Mouse (Mus musculus): ENCODE results near the gene S1pr2.
"Not testable (repeated sequence)": the region's sequence is repeated elsewhere in the genome, so short reads cannot be mapped to it uniquely, and the experiment has no call there.

Gene S1pr2

DNA sequence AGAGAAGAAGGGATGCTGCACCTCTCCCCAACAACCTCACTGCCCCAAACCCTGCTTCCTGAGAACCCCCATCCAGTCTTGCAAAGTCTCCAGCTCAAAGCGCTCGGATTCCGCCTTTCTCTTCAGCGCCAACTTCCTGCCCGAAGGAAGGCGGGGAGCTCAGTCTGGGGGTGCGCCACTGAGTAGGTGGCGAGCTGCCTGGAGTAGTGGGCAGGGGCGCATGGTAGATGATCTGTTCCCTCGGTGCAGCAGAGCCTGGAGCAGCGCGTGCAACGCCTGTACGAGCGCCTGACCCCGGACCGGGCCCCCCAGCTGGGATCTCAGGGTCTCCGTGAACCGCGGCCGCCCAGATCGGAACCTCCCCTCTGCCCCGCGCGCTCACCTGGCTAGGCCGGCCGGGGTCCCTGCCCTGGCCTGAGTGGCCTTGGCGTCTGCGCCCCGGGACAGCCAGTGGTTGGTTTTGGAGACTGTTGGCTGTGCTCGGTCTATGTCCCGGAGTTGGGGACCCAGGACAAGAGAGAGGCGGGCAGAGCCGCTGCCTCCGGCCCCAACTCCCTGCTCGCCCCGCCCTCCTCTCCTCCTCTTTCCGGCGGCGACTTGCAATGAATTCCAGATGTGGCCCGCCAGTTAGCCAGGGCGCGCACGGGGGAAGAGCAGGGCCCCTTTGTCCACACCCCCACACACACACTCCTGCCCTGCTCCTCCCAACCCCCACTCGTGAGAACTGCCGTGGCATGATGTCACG lies at the start of gene S1pr2:
TSS of gene S1pr2 (minus strand) at position 566 of the 745 bp plus-strand sequence.
- DNase-seq (ENCODE audit: low read depth, low spot score) = no peak

DNA sequence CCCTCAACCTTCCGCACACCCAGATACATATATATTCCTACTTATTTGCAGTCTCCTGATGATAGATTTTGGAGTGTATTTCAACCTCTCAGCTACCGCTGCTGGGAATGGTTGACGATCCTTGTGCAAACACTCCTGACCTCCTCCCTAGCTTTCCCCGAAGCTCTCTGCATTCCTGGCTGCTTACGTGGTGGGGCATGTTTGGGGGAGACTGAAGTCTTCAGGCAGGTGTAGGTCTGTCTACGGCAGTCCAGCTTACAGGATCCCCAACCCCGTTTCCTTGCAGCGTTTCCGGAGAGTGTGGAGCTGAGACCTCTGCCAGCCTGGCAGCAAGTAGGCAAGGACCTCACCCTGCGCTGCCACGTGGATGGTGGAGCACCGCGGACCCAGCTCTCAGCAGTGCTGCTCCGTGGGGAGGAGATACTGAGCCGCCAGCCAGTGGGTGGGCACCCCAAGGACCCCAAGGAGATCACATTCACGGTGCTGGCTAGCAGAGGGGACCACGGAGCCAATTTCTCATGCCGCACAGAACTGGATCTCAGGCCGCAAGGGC lies 48.8 kb upstream of the S1pr2 start:
- DNase-seq (ENCODE audit: low read depth, low spot score) = no peak

DNA sequence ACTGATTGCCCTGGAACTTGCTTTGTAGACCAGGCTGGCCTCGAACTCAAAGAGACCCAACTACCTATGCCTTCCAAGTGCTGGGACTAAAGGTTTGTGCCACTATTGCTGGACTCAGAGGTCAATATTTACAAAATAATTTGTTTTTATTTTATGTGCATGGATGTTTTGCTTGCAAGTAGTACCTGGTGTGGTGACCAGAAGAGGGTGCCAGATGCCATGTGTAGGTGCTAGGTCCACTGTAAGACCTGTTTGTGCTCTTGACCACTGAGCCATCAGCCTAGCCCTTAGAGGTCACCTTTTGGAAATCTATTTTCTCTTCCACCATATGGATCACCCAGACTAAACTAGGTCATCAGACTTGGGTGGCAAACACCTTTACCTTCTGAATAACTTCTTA lies 46.1 kb upstream of the S1pr2 start:
- no peak for DNase-seq (ENCODE audit: low read depth, low spot score)

DNA sequence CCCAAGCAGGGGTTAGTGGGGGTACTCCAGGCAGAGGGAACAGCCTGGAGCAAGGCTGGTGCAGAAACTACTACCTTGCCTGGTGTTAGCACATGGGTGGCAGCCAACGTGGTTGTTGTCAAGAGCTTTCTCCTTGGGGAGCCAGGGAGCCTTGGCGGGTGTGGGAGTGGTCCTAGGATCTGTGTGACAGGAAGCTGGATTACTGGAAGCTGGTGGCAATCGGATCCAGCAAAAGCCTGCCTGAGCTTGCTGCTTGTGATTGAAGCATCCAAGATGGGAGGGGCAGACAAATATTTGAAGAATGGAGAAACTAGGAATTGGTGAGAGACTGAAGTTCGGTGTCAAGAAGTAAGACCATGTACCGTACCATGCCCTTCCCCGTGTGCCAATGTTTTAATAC lies 45.7 kb upstream of the S1pr2 start:
- DNase-seq (ENCODE audit: low read depth, low spot score) = no peak

DNA sequence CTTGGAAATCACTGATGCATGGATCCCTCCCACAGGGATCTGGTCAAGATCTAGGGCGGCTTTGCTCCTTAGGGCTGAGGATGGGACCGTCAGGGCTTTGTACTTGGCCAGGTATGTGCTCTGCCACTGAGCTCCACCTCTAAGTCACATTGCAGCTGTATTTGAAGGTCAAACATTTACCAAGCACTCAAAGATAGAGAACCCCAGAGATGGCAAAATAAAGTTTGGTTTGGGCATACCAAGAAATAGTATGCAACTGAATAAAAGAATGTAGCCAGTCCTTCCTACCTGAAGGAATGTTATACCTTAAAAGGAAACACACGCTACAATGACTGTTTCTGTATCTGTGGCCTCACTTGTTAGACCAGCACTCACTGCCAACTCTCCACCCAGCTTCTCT lies 44.8 kb upstream of the S1pr2 start:
- DNase-seq (ENCODE audit: low read depth, low spot score) = no peak

DNA sequence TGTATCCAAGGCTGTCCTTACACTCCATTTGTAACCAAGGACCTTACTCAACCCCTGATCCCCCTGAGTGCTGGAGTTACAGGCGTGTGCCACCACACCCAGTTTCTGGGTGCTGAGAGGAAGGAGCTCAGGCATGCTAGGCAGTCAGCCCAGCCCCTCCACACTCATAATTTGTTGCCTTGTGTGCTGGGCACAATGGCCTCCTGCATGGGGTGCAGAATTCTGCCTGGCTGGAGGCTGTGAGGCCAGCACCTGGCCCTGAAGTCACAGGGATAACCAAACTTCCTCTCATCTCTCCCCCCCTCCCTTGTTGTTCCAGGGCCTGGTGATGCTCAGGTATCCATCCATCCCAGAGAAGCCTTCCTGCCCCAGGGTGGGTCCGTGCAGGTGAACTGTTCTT lies 42.0 kb upstream of the S1pr2 start:
- DNase-seq (ENCODE audit: low read depth, low spot score) = no peak

DNA sequence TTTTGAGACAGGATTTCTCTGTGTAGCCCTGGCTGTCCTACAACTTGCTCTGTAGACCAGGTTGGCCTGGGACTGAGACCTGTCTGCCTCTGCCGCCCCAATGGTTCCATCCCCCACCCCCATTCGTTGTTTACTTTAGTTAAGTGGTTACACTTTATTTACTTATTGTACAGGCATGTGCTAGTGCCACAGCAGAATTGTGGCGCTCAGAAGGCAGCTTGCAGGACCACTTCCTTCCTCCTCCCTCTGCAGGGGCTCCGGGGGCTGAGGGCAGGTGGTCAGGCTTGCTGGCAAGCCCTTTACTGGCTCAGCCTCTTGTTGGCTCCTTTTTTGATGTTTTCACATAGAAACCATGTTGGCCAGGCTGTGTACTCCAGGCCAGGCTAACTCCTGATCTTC lies 40.6 kb upstream of the S1pr2 start:
- DNase-seq (ENCODE audit: low read depth, low spot score) = no peak

DNA sequence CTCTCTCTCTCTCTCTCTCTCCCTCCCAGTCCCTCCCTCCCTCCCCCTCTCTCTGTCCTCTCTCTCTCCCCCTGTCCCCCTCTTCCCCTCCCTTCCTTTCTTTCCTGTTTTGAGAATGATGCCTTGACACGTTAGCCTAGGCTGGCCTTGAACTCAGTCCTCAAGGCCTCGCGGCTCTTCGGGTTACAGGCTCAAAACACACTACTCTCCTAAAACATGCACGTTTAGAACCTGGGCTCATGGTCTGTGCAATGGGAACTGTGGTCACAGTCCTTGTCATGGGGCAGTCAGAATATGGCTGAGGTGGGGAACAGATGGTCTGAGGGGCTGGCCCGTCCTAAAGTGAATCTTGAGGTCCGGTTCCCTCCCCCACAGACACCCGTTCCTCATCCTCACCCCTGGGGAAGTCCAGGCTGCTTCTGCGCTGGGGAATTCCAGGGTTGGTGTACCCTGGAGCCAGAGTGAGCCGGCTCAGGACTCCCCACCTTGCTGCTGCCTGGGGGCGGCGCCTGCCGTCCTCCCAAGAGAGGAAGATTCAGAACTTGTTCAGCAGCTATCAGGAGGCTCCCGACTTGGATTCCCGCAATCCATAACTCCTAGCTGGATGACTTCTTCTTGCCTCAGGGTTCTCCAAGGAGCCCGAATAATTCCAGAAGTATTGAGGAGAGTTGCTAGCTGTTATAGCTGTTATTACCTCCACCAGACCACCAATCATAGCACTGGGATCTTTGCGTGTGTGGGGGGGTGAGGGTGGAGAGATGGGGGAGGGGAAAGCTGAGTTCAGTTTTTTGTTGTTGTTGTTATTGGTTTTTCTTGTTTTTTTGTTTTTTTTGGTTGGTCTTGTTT lies 40.0 kb upstream of the S1pr2 start:
- no peak for DNase-seq (ENCODE audit: low read depth, low spot score)

DNA sequence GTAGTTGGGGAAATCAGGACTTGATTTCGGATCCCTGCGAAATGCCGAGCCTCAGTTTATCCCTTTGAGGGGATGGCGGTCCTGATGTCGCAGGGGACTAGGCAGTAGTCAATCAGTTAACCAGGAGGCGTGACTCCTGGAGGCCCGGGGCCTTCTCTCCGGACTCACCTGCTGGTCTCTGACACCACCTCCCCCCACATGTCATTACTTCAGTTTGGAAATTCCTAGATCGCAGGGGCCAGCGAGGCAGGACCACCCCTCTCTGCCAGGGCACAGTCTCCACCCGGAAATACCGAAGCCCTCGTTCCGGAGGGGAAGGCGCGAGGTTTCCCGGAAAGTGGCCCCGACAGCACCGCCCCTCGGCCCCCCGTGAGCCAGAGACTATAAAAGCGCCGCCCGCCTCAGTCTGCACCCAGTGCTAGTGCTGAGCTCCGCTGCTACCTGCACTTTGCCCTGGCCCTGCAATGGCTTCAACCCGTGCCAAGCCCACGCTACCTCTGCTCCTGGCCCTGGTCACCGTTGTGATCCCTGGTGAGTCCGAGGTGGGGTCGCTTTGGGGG lies 39.1 kb upstream of the S1pr2 start, which contains the start of gene Icam1:
TSS of gene Icam1 (plus strand) at position 415 of the 560 bp plus-strand sequence.
- no peak for DNase-seq (ENCODE audit: low read depth, low spot score)

DNA sequence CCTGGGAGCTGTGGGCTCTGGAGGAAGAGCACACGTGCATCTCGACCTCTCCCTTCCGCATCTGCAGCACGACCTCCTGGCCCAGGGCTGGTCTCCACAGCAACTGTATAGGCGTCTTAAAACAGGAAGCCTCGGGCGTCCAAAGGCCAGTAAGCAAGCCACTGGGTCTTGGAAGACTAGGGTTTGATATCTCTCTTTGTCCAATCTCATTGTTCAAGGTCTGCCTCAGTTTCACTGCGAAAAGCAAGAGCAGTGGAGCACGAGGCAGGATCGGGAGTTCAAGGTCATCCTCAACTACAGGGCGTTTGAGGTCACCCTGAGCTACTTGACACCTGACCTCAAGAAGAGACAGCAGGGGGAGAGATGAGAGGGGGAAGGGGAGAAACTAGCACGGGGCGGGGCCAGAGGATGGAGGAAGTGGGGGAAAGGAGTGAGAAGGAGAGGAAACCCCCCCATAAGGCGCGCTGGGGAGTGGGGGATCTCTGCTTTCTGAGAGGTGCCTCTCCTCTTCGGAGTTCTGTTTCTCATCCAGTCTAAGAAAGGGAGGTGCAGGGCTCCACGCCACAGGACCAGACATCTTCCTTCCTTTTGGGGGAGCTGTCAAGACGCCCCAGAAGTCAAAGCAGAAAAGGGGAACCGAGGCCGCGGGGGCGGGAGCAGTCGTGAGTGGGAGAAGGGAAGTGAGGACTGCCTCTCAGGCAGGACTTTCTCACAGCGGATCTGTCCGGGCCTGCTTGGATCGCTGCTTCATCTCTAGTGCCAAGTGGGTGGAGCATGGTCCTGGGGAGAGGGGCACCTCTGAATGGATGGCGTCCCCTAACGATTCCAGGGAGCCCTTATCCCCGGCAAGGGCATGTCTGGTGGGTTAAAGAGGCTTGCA lies 38.4 kb upstream of the S1pr2 start:
- no peak for DNase-seq (ENCODE audit: low read depth, low spot score)

DNA sequence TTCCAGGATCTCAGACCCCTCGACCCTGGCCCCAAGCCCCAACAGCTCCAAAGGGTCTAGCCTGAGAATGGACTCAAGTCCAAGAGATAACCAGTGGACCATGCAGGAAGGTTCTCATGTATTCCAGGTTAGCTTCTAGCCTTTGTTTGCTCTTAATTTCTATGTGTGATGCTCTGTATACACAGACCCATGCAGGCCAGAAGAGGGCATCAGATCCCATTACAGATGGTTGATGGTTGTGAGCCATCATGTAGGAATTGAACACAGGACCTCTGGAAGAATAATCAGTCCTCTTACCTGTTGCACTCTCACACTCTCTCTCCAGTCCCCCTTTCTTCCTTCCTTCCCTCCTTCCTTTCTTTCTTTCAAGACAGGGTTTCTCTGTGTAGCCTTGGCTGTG lies 35.8 kb upstream of the S1pr2 start:
- DNase-seq (ENCODE audit: low read depth, low spot score) = no peak

DNA sequence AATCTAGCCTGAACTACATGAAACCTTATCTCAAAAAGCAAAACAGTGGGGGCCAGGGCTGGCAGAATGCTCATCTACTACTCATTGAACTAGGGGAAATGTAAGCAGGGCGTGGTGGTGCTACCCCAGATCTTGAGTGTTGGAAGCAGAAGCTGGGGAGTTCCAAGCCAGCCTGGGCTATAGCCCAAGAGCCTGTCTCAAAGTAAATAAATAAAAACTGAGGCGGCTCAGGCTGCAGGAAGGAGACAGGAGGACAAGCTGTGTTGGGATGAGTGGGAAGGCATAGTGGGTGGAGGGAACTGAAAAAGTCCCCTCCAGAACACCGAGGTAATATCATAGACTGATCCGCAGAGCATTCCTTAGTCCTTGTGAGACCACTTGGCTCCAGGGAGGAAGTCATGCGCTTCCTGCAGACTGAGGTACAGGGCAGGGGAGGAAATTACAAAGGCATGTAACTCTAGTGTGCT lies 35.3 kb upstream of the S1pr2 start:
- no peak for DNase-seq (ENCODE audit: low read depth, low spot score)

DNA sequence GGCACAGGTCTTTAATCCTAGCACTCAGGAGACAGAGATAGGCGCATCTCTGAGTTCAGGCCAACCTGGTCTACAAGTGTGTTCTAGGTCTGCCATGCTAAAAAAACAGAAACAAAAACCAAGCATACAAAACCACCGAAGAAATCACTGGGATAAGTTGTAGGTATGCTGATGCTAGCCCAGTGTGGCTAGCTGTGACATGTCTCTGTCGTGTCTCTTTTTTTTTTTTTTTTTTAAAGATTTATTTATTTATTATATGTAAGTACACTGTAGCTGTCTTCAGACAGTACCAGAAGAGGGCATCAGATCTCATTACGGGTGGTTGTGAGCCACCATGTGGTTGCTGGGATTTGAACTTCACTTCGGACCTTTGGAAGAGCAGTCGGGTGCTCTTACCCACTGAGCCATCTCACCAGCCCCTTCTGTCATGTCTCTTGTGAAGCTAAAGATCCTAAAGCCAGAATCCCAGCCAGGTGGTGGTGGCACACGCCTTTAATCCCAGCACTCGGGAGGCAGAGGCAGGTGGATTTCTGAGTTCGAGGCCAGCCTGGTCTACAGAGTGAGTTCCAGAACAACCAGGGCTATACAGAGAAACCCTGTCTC lies 34.5 kb upstream of the S1pr2 start:
- not testable (repeated sequence) for DNase-seq (ENCODE audit: low read depth, low spot score)

DNA sequence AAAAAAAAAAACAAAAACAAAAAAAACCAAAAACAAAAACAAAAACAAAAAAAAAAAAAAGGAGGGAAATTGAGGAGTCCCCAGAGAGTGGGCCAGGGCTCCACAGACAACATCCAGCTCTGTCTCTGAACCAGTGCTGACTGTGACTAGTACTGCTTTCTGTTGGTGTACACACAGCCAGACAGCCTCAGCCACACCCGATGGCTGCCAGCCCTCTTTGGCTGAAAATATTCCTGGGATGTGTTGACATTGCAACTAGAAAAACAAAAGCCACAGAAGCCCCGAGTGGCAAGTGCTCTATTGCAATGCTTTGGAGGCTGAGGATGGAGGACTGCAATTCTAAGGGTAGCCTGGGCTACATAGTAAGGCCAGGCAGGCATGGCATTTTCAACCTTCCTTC lies 33.8 kb upstream of the S1pr2 start:
- DNase-seq (ENCODE audit: low read depth, low spot score) = no peak

DNA sequence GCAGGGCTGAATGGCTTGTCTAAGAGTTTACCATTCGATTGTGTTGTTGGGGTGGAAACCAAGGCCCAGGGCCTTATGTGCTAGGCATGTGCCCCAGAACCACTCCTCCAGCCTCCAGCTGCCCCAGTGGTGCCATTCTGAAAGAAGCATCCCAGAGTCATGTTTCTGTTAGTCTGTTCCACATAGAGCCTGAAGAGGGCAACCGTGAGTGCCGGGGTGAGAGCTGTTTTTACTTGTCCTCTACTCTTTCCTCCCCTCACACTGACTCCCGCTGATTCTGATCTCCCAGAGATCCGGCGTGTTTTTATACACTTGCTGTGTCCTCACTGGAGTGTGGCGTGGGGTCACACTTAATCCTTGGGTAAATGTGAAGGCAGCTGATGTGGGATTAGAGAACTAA lies 31.4 kb upstream of the S1pr2 start:
- no peak for DNase-seq (ENCODE audit: low read depth, low spot score)

DNA sequence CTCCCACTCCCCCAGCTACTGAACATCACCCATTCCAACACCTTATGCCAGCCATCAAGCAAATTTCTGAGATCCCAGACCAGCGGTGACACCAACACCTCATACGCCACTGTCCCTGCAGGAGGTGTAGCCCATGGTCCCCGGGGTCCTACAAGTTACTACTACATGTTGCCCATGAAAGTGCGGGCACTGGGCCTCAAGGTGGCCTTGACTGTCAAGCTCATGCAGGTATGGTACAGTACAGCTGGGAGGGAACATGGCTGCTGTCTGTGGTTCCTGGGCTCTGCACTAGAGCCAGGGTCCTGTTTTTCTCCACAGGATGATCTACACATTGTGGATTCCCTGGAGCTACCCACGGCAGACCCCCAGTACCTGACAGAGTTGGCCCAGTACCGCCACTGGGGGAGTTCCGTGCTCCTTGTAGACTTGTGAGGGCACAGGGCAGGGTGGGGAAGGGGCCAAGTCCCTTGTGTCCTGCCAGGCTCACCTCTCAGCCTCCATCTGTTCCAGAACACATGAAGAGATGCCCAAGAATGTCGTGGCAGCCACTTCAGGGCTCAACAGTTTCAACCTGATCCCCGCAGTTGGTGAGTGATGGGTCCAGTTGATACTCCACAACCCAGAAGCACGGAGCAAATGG lies 30.9 kb upstream of the S1pr2 start:
- DNase-seq (ENCODE audit: low read depth, low spot score) = no peak

DNA sequence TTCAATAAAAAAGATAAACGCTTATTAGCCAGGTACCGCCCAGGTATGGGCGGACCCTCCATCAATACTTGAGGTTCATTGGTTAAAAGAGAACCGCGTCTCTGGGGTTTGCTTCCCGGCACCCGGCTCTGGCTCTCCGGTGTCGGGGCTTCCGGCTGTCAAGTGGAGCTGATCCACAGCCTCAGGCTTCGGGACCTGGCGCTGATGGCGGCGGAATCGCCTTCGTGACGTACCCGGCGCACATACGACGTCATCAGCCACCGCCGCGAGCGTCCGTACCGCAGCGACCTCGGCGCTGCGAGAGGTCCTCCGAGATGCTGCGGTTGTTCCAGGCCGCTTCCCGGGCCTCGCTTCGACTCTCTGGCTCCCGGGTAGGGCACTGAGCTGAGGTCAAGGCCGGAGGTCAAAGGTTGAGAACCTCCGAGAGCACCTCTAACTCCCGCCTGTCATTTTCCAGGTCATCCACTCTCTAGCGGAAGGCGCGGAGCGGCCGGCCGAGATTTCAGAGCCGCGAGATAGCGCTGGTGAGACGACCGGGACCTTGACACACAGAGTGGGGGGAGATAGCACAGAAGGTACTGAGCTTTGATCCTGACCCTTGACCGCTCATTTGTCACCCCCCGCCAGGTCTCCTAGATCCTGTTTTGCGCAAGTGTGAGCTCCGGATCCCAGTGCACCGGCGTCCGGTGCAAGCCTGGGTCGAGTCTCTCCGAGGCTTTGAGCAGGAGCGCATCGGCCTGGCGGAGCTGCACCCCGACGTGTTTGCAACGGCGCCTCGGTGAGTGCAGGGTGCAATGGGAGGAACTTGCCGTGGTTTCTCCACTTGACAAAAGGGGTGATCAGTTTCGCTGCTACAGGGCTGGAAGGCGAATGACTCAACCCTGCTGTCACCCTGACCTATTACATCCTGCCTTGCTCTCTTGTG lies 26.3 kb upstream of the S1pr2 start, which contains the start of gene Mrpl4:
TSS of gene Mrpl4 (plus strand) at position 112 of the 925 bp plus-strand sequence.
- DNase-seq (ENCODE audit: low read depth, low spot score) = peak; percentile 88

DNA sequence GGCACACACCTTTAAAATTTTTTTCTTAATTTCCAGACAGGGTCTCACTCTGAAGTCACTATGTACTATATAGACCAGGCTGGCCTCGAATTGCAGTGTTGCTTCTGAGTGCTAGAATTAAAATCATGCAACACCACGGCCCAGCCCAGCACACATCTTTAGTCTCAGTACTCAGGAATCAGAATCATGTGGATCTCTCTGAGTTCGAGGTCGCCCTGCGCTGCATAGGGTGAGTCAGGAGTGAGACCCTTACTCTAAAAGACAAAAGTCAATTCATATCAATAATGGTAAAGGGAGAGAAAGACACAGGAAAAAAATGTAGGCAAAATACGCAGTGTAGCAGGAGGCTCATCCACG lies 25.7 kb upstream of the S1pr2 start:
- DNase-seq (ENCODE audit: low read depth, low spot score) = no peak

DNA sequence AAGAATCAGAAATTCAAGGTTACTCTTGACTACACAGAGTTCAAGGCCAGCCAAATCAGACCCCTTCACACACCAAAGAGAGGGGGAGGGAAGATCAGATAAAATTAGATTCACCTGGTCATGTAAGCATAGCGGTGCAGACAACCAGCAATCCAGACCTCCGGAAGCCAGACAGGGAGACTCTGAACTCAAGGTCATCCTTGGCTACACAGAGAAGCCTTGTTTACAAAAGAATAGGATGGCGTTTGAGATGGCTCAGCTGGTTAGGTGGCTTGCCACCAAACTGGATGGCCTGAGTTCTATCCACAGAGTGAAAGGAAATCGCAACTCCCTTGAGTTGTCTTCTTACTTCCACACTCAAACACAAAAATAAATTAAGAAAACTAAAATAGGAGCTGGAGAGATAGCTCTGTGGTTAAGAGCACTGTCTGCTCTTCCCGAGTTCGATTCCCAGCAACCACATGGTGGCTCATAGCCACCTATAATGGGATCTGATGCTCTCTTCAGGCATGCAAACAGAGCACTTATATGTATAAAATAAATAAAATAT lies 25.1 kb upstream of the S1pr2 start:
- DNase-seq (ENCODE audit: low read depth, low spot score) = no peak

Data from telencephalon, adult 2 months (tissue).